Mouse (Mus musculus) heart, adult 2 months (tissue): Measurements from ENCODE around the gene Borcs5.

ENCODE experiments used
- CTCF ChIP-seq: fragments of 200-600 bp; IDR thresholded peaks from 2 replicates; pipeline ENCODE4 v1.8.1; 2022; ENCODE audit warnings: antibody characterized with exemption, mild to moderate bottlenecking, moderate library complexity
- POLR2A ChIP-seq: fragments of 200-500 bp; IDR thresholded peaks from 2 replicates; pipeline ENCODE4 v1.6.1; 2011; ENCODE audit warnings: mild to moderate bottlenecking, low read depth, low read length, control low read depth; ENCODE audit not compliant: insufficient read depth

DNA sequence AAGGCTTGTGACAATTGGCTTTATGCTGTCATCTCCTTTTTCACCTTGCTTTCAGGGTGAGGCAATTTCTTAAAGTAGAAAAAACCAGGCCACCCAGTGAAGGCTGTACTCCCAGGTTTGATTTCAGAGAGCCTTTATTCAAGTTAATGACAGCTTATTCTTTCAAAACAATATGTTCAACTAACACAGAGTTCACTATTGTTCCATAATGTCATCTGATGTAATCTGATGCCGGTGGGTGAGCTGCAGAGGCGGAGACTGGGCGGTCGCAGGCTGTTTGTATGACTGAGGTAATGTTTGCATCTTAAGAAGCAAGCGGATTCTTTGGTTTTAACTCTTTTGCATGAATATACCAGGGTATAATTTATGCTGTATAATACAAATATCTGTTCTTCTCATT is 8.3 kb downstream of the Borcs5 start:
- TF ChIP-seq POLR2A (no peak), CTCF (no peak)
